Mouse (Mus musculus): ENCODE measurements around the gene Hectd2. TPM values are rescaled to one million over a fixed set of nuclear protein-coding genes. Genes with fewer than 3 reads are reported as not detected.
A peak's percentile ranks its signal among the peaks of the same experiment; 100 is the strongest.

The Hectd2 gene
- total and polyA plus RNA-seq, 2 experiments = 0.46 to 1.7 TPM

GRCm38 (mm10) chr19:36564396-36564795, 10.0 kb downstream of the Hectd2 start:
- no peak for DNase-seq (ENCODE audit: extremely low read depth, low read depth, low spot score)
- no peak overlapping the region for H3K9ac ChIP-seq (ENCODE audit: low read depth, low read length)
- no peak overlapping the region for H3K27ac ChIP-seq (replicated peaks; ENCODE audit: insufficient read depth, low read depth, low read length)
- no peak overlapping the region for H3K4me3 ChIP-seq (ENCODE audit: insufficient read depth, low read depth, low read length)
- H3K79me2 ChIP-seq (ENCODE audit: control insufficient read depth, insufficient read depth, low read length) = no peaks in the 10 kb centered on the region
- H3K4me1 ChIP-seq (ENCODE audit: control insufficient read depth, insufficient read depth, low read length) = no peaks in the 10 kb centered on the region
- 78% methylated on average over 2 of the region's 2 CpGs for WGBS
- H3K36me3 ChIP-seq (ENCODE audit: control insufficient read depth, insufficient read depth, low read length) = no peaks in the 10 kb centered on the region
- TF ChIP-seq POLR2A (IDR thresholded peaks at IDR 0.05; ENCODE audit: extremely low read depth, insufficient read depth, low read length) (no peak), CTCF (IDR thresholded peaks at IDR 0.05; ENCODE audit: low read depth, low read length) (no peak)
- no peaks in the 10 kb centered on the region for H3K27me3 ChIP-seq (ENCODE audit: control insufficient read depth, insufficient read depth, low read length)

- 73% methylated on average over 3 of the region's 3 CpGs for WGBS
- no peak overlapping the region for H3K27ac ChIP-seq (replicated peaks; ENCODE audit: insufficient read depth, low read depth, low read length)
- DNase-seq (ENCODE audit: extremely low read depth, low read depth, low spot score) = no peak
- H3K79me2 ChIP-seq (ENCODE audit: control insufficient read depth, insufficient read depth, low read length) = no peaks in the 10 kb centered on the region
- H3K36me3 ChIP-seq (ENCODE audit: control insufficient read depth, insufficient read depth, low read length) = no peaks in the 10 kb centered on the region; the same call in 1 of the 2 replicates
- no peak overlapping the region for H3K4me3 ChIP-seq (ENCODE audit: insufficient read depth, low read depth, low read length)
- H3K27me3 ChIP-seq (ENCODE audit: control insufficient read depth, insufficient read depth, low read length) = no peaks in the 10 kb centered on the region
- no peak for TF ChIP-seq POLR2A (IDR thresholded peaks at IDR 0.05; ENCODE audit: extremely low read depth, insufficient read depth, low read length)
- no peak overlapping the region for H3K9ac ChIP-seq (ENCODE audit: low read depth, low read length)
- no peaks in the 10 kb centered on the region for H3K4me1 ChIP-seq (ENCODE audit: control insufficient read depth, insufficient read depth, low read length)
Observed at GRCm38 (mm10) chr19:36573986-36574385, 19.5 kb downstream of the Hectd2 start.

GRCm38 (mm10) chr19:36575159-36575558, 20.7 kb downstream of the Hectd2 start:
- Histone ChIP-seq H3K4me1 (ENCODE audit: control insufficient read depth, insufficient read depth, low read length) (no peaks in the 10 kb centered on the region), H3K27me3 (ENCODE audit: control insufficient read depth, insufficient read depth, low read length) (no peaks in the 10 kb centered on the region), H3K79me2 (ENCODE audit: control insufficient read depth, insufficient read depth, low read length) (no peaks in the 10 kb centered on the region), H3K27ac (replicated peaks; ENCODE audit: insufficient read depth, low read depth, low read length) (no peak overlapping the region), H3K36me3 (ENCODE audit: control insufficient read depth, insufficient read depth, low read length) (no peaks in the 10 kb centered on the region; the same call in 1 of the 2 replicates), H3K4me3 (ENCODE audit: insufficient read depth, low read depth, low read length) (no peak overlapping the region), H3K9ac (ENCODE audit: low read depth, low read length) (no peak overlapping the region)
- no peak for DNase-seq (ENCODE audit: extremely low read depth, low read depth, low spot score)
- WGBS = 95% methylated on average over 6 of the region's 6 CpGs
- no peak for TF ChIP-seq CTCF (IDR thresholded peaks at IDR 0.05; ENCODE audit: low read depth, low read length)
- no peak for TF ChIP-seq POLR2A (IDR thresholded peaks at IDR 0.05; ENCODE audit: extremely low read depth, insufficient read depth, low read length)

GRCm38 (mm10) chr19:36580874-36581273, 26.4 kb downstream of the Hectd2 start:
- 52% methylated on average over 3 of the region's 3 CpGs for WGBS
- H3K79me2 ChIP-seq (ENCODE audit: control insufficient read depth, insufficient read depth, low read length) = no peaks in the 10 kb centered on the region
- no peaks in the 10 kb centered on the region for H3K27me3 ChIP-seq (ENCODE audit: control insufficient read depth, insufficient read depth, low read length)
- H3K27ac ChIP-seq (replicated peaks; ENCODE audit: insufficient read depth, low read depth, low read length) = no peak overlapping the region
- H3K9ac ChIP-seq (ENCODE audit: low read depth, low read length) = no peak overlapping the region
- no peaks in the 10 kb centered on the region for H3K4me1 ChIP-seq (ENCODE audit: control insufficient read depth, insufficient read depth, low read length)
- no peak for DNase-seq (ENCODE audit: extremely low read depth, low read depth, low spot score)
- H3K4me3 ChIP-seq (ENCODE audit: insufficient read depth, low read depth, low read length) = no peak overlapping the region
- no peaks in the 10 kb centered on the region for H3K36me3 ChIP-seq (ENCODE audit: control insufficient read depth, insufficient read depth, low read length)
- no peak for TF ChIP-seq POLR2A (IDR thresholded peaks at IDR 0.05; ENCODE audit: extremely low read depth, insufficient read depth, low read length)
- no peak for TF ChIP-seq CTCF (IDR thresholded peaks at IDR 0.05; ENCODE audit: low read depth, low read length)

- Histone ChIP-seq H3K4me3 (ENCODE audit: insufficient read depth, low read depth, low read length) (no peak overlapping the region), H3K4me1 (ENCODE audit: control insufficient read depth, insufficient read depth, low read length) (no peaks in the 10 kb centered on the region), H3K36me3 (ENCODE audit: control insufficient read depth, insufficient read depth, low read length) (no peaks in the 10 kb centered on the region), H3K27me3 (ENCODE audit: control insufficient read depth, insufficient read depth, low read length) (no peaks in the 10 kb centered on the region), H3K79me2 (ENCODE audit: control insufficient read depth, insufficient read depth, low read length) (no peaks in the 10 kb centered on the region), H3K27ac (replicated peaks; ENCODE audit: insufficient read depth, low read depth, low read length) (no peak overlapping the region), H3K9ac (ENCODE audit: low read depth, low read length) (no peak overlapping the region)
- 81% methylated on average over 1 of the region's 1 CpGs for WGBS
- DNase-seq (ENCODE audit: extremely low read depth, low read depth, low spot score) = no peak
- TF ChIP-seq CTCF (IDR thresholded peaks at IDR 0.05; ENCODE audit: low read depth, low read length) = no peak
- TF ChIP-seq POLR2A (IDR thresholded peaks at IDR 0.05; ENCODE audit: extremely low read depth, insufficient read depth, low read length) = no peak
Observed at GRCm38 (mm10) chr19:36582116-36582515, 27.7 kb downstream of the Hectd2 start.

- 0 out of 2 replicates have a peak, but pooled peaks cover 1% of the 10 kb centered on the region for H3K36me3 ChIP-seq (ENCODE audit: control insufficient read depth, insufficient read depth, low read length)
- H3K4me1 ChIP-seq (ENCODE audit: control insufficient read depth, insufficient read depth, low read length) = no peaks in the 10 kb centered on the region
- 98% methylated on average over 1 of the region's 1 CpGs for WGBS
- TF ChIP-seq CTCF (IDR thresholded peaks at IDR 0.05; ENCODE audit: low read depth, low read length) (peak; percentile 38), POLR2A (IDR thresholded peaks at IDR 0.05; ENCODE audit: extremely low read depth, insufficient read depth, low read length) (no peak)
- no peaks in the 10 kb centered on the region for H3K79me2 ChIP-seq (ENCODE audit: control insufficient read depth, insufficient read depth, low read length)
- H3K9ac ChIP-seq (ENCODE audit: low read depth, low read length) = no peak overlapping the region
- no peak overlapping the region for H3K27ac ChIP-seq (replicated peaks; ENCODE audit: insufficient read depth, low read depth, low read length)
- no peaks in the 10 kb centered on the region for H3K27me3 ChIP-seq (ENCODE audit: control insufficient read depth, insufficient read depth, low read length)
- no peak for DNase-seq (ENCODE audit: extremely low read depth, low read depth, low spot score)
- no peak overlapping the region for H3K4me3 ChIP-seq (ENCODE audit: insufficient read depth, low read depth, low read length)
Observed at GRCm38 (mm10) chr19:36585505-36585904, 31.1 kb downstream of the Hectd2 start.

Data from liver, adult 2 months (tissue).